Mouse (Mus musculus) limb, embryonic 14.5 days (tissue): ENCODE data around the gene Cct8l1. TPM values are rescaled to one million over a fixed set of nuclear protein-coding genes. Genes with fewer than 3 reads are reported as not detected.
A peak's percentile ranks its signal among the peaks of the same experiment; 100 is the strongest.

ENCODE experiments used
- ATAC-seq: fragments of 200-750 bp; cut with Nextera tagmentation; 2 replicates; pipeline ENCODE4 v1.8.0; 2017; ENCODE audit warnings: low read depth, moderate number of reproducible peaks, moderate TSS enrichment; ENCODE audit not compliant: low FRiP score
- DNase-seq: peaks from one replicate; pipeline ENCODE4 v3.0.0-alpha.2; 2015; ENCODE audit warnings: low spot score
- H3K27ac ChIP-seq: fragments of 300-500 bp; sonication (generic); replicated peaks from 2 replicates; pipeline ENCODE4 v1.5.1; 2014; ENCODE audit warnings: low read depth, mild to moderate bottlenecking, low read length, moderate library complexity, mixed read lengths
- H3K27me3 ChIP-seq: fragments of 300-500 bp; sonication (generic); 2 replicates; pipeline ENCODE4 v1.6.1; 2014; ENCODE audit warnings: low read length, mixed read lengths; ENCODE audit not compliant: control insufficient read depth, insufficient read depth
- H3K36me3 ChIP-seq: fragments of 300-500 bp; sonication (generic); 2 replicates; pipeline ENCODE4 v1.6.1; 2014; ENCODE audit warnings: mild to moderate bottlenecking, low read length, moderate library complexity, mixed read lengths; ENCODE audit not compliant: control insufficient read depth, insufficient read depth
- H3K4me1 ChIP-seq: fragments of 300-500 bp; sonication (generic); 2 replicates; pipeline ENCODE4 v1.6.1; 2014; ENCODE audit warnings: antibody characterized with exemption, low read length, mixed read lengths; ENCODE audit not compliant: control insufficient read depth, insufficient read depth
- H3K4me2 ChIP-seq: fragments of 300-500 bp; sonication (generic); replicated peaks from 2 replicates; pipeline ENCODE4 v1.6.1; 2014; ENCODE audit warnings: low read depth, mild to moderate bottlenecking, low read length, moderate library complexity; ENCODE audit not compliant: severe bottlenecking
- H3K4me3 ChIP-seq: fragments of 300-500 bp; sonication (generic); replicated peaks from 2 replicates; pipeline ENCODE4 v1.5.1; 2014; ENCODE audit warnings: low read length
- H3K9ac ChIP-seq: fragments of 300-500 bp; sonication (generic); 2 replicates; pipeline ENCODE4 v1.6.1; 2014; ENCODE audit warnings: mild to moderate bottlenecking, low read depth, low read length, moderate library complexity; ENCODE audit not compliant: severe bottlenecking
- H3K9me3 ChIP-seq: fragments of 300-500 bp; sonication (generic); 2 replicates; pipeline ENCODE4 v1.6.1; 2016; ENCODE audit warnings: low read length; ENCODE audit not compliant: control insufficient read depth
- POLR2A ChIP-seq: fragments of 200-500 bp; IDR thresholded peaks from 2 replicates; pipeline ENCODE4 v1.8.0; 2012; ENCODE audit warnings: inconsistent platforms, mild to moderate bottlenecking, moderate library complexity, borderline replicate concordance; ENCODE audit not compliant: insufficient read depth, insufficient read length; ENCODE audit errors: extremely low read depth
- WGBS: fragments of 180-500 bp; shearing (Covaris S2); extraction: QIAGEN DNeasy Blood & Tissue Kit; methylation state at CpG from one replicate; pipeline ENCODE4 v1.1.7; 2014; 5-methylcytosine and 5-hydroxymethylcytosine counted together
- polyA plus RNA-seq, 2 experiments: library from polyadenylated mRNA; depleted of rRNA in 1 of 2; stranded (reverse) in 1 of 2; unstranded in 1 of 2; fragments of >200 nt; fragmentation: Nextera tagmentation in 1 of 2; extraction: Ambion mirVana in 1 of 2; gene quantifications; 2 replicates each; pipeline versions ENCODE4 v1.2.1 to v1.2.3; 2012 to 2014

The Cct8l1 gene
- polyA plus RNA-seq, 2 experiments: 0.12 TPM; not detected in 1

DNA sequence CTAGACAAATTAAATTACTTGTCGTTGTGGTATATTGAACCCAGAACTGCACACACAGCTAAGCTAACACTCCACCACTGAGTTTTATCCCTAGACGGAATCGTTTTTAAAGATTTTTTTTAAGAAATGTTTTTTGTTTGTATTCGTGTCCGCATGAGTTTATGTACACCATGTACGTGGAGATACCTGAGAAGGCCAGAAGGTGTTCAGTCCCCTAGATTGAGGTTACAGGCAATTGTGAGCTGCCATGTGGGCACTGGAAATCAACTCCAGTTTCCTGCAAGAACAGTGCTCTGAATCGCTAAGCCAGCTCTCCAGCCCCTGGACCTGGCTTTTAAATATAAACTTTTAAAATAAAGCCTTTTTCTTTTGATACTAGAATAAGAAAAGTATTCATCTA lies 15.2 kb upstream of the Cct8l1 start:
- peak overlapping the region; percentile 60 for H3K4me2 ChIP-seq
- no peaks in the 10 kb centered on the region for H3K36me3 ChIP-seq
- WGBS: 61% methylated on average over 7 of the region's 7 CpGs
- TF ChIP-seq POLR2A: no peak
- H3K4me1 ChIP-seq: peaks cover 14% of the 10 kb centered on the region
- DNase-seq (no peak), ATAC-seq (no peak)
- H3K4me3 ChIP-seq: peak overlapping the region; percentile 86; the same call in 1 of the 2 replicates
- no peak overlapping the region for H3K27ac ChIP-seq
- no peaks in the 10 kb centered on the region for H3K9me3 ChIP-seq
- H3K27me3 ChIP-seq: no peaks in the 10 kb centered on the region
- peak overlapping the region; percentile 78 for H3K9ac ChIP-seq

GRCm38 (mm10) chr5:25506041-25506440 lies 9.8 kb upstream of the Cct8l1 start:
- Histone ChIP-seq H3K36me3 (no peaks in the 10 kb centered on the region), H3K4me3 (no peak overlapping the region), H3K9ac (no peak overlapping the region), H3K9me3 (no peaks in the 10 kb centered on the region), H3K27me3 (no peaks in the 10 kb centered on the region), H3K4me1 (no peaks in the 10 kb centered on the region), H3K27ac (no peak overlapping the region), H3K4me2 (no peak overlapping the region)
- DNase-seq: no peak
- 84% methylated on average over 5 of the region's 5 CpGs for WGBS
- no peak for TF ChIP-seq POLR2A
- ATAC-seq: no peak

DNA sequence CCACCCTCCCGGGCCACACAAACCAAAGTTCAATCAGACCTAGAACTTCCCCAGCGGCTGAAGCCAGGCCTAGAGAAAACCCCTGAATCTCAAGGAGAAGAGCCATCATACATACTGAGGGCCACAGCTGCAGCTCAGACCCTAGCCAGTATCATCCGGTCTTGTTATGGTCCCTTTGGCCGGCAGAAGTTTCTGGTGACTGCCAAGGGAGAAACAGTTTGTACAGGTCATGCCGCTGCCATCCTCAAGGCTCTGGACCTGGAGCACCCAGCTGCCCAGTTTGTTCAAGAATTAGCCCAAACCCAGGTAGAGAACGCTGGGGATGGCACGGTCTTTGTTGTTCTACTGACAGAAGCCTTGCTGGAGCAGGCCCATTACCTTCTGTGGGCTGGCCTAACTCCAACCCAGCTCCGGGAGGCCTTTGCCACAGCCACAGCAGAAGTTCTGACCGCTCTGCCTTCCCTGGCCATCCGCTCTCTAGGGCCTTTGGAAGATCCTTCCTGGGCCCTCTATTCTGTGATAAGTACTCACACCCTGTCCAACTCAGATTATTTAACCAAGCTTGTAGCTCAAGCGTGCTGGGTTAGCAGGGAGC lies 531 bp downstream of the Cct8l1 start:
- WGBS: 87% methylated on average over 11 of the region's 11 CpGs

DNA sequence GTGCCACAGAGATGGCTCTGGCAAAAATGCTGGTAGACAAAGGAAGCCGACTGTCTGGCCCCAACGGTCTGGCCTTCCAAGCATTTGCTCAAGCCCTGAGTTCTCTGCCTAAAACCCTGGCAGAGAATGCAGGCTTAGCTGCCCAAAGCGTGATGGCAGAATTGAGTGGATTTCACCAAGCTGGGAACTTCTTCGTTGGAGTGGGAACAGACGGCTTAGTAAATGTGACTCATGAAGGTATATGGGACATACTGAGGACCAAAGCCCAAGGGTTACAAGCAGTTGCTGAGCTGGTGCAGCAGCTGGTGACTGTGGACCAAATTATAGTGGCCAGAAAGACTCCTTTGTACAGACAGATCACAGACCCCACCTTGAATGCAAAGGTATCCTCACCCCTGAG lies 1.7 kb downstream of the Cct8l1 start:
- ATAC-seq (no peak), DNase-seq (no peak)
- no peaks in the 10 kb centered on the region for H3K9me3 ChIP-seq
- H3K36me3 ChIP-seq: no peaks in the 10 kb centered on the region
- H3K9ac ChIP-seq: no peak overlapping the region
- no peak overlapping the region for H3K4me2 ChIP-seq
- H3K4me1 ChIP-seq: no peaks in the 10 kb centered on the region
- H3K27ac ChIP-seq: no peak overlapping the region
- H3K4me3 ChIP-seq: no peak overlapping the region
- WGBS: 84% methylated on average over 5 of the region's 5 CpGs
- H3K27me3 ChIP-seq: no peaks in the 10 kb centered on the region
- TF ChIP-seq POLR2A: no peak

More for the DNA sequence above, 531 bp downstream of the Cct8l1 start:
- DNase-seq (no peak), ATAC-seq (no peak)
- H3K9me3 ChIP-seq: no peaks in the 10 kb centered on the region
- no peak for TF ChIP-seq POLR2A
- no peak overlapping the region for H3K27ac ChIP-seq
- no peaks in the 10 kb centered on the region for H3K36me3 ChIP-seq
- no peak overlapping the region for H3K4me3 ChIP-seq
- no peaks in the 10 kb centered on the region for H3K27me3 ChIP-seq
- H3K9ac ChIP-seq: no peak overlapping the region
- no peak overlapping the region for H3K4me2 ChIP-seq
- H3K4me1 ChIP-seq: no peaks in the 10 kb centered on the region

DNA sequence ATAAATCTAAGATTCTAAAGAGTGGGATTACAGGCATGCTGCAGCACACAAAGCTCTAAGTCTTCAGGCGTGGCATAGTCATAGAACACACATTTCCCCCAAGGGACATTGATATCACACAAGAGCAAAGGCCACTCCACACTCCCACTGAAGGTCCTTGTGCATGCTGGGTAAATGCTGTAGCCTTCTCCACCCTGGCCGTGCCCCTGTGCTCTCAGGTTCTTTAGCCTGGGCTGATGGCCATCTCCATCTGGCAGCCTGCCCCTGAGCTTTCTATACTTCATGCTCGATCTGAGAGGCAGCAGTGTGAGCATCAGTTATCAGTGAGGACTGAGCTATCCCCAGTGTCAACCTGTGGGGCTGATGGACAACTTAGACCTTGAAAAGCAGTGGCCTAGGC lies 4.0 kb downstream of the Cct8l1 start:
- no peaks in the 10 kb centered on the region for H3K9me3 ChIP-seq
- no peak overlapping the region for H3K4me2 ChIP-seq
- H3K27me3 ChIP-seq: no peaks in the 10 kb centered on the region
- no peak for DNase-seq
- no peak overlapping the region for H3K4me3 ChIP-seq
- ATAC-seq: no peak
- H3K27ac ChIP-seq: no peak overlapping the region
- 73% methylated on average over 3 of the region's 3 CpGs for WGBS
- no peak for TF ChIP-seq POLR2A
- H3K9ac ChIP-seq: no peak overlapping the region
- H3K4me1 ChIP-seq: no peaks in the 10 kb centered on the region
- H3K36me3 ChIP-seq: no peaks in the 10 kb centered on the region
